Mouse (Mus musculus) hindbrain, embryonic 15.5 days (tissue): Measurements from ENCODE around the gene Rbms1. TPM values are rescaled to one million over a fixed set of nuclear protein-coding genes. Genes with fewer than 3 reads are reported as not detected.

Experiments used
- ATAC-seq: fragments of 200-750 bp; cut with Nextera tagmentation; 2 replicates; pipeline ENCODE4 v1.8.0; 2017; ENCODE audit warnings: low read depth, moderate number of reproducible peaks, moderate TSS enrichment; ENCODE audit not compliant: low FRiP score
- H3K27ac ChIP-seq: fragments of 300-500 bp; sonication (generic); replicated peaks from 2 replicates; pipeline ENCODE4 v1.5.1; 2015; ENCODE audit warnings: mild to moderate bottlenecking, inconsistent platforms
- H3K27me3 ChIP-seq: fragments of 300-500 bp; sonication (generic); 2 replicates; pipeline ENCODE4 v1.6.1; 2015; ENCODE audit warnings: control low read depth, inconsistent platforms
- H3K36me3 ChIP-seq: fragments of 300-500 bp; sonication (generic); 2 replicates; pipeline ENCODE4 v1.6.1; 2015; ENCODE audit warnings: control low read depth, inconsistent platforms
- H3K4me1 ChIP-seq: fragments of 300-500 bp; sonication (generic); replicated peaks from 2 replicates; pipeline ENCODE4 v1.6.1; 2015; ENCODE audit warnings: control low read depth, inconsistent platforms
- H3K4me2 ChIP-seq: fragments of 300-500 bp; sonication (generic); 2 replicates; pipeline ENCODE4 v1.6.1; 2015; ENCODE audit warnings: moderate library complexity, mild to moderate bottlenecking, inconsistent platforms
- H3K4me3 ChIP-seq: fragments of 300-500 bp; sonication (generic); 2 replicates; pipeline ENCODE4 v1.5.1; 2015; ENCODE audit warnings: mild to moderate bottlenecking, inconsistent platforms
- H3K9ac ChIP-seq: fragments of 300-500 bp; sonication (generic); 2 replicates; pipeline ENCODE4 v1.6.1; 2015; ENCODE audit warnings: inconsistent platforms
- H3K9me3 ChIP-seq: fragments of 300-500 bp; sonication (generic); 2 replicates; pipeline ENCODE4 v1.6.1; 2016; ENCODE audit warnings: control low read depth, inconsistent platforms
- WGBS: fragments of 180-500 bp; shearing (Covaris S2); methylation state at CpG from one replicate; pipeline ENCODE4 v1.1.7; 2015; 5-methylcytosine and 5-hydroxymethylcytosine counted together
- polyA plus RNA-seq: library from polyadenylated mRNA; unstranded; fragments of >200 nt; fragmentation: Nextera tagmentation; extraction: Ambion mirVana; gene quantifications from 2 replicates; pipeline ENCODE4 v1.2.1, GENCODE M21; 2015

Gene Rbms1
- polyA plus RNA-seq, 1 experiment from 2014 or later = 77.7 TPM

- no peak for ATAC-seq
- Histone ChIP-seq H3K9ac (no peak overlapping the region), H3K36me3 (no peaks in the 10 kb centered on the region), H3K4me2 (no peak overlapping the region), H3K27me3 (no peaks in the 10 kb centered on the region), H3K4me3 (no peak overlapping the region), H3K4me1 (peaks cover 14% of the 10 kb centered on the region; the same call in 1 of the 2 replicates), H3K9me3 (no peaks in the 10 kb centered on the region), H3K27ac (no peak overlapping the region)
- WGBS = 86% methylated on average over 12 of the region's 12 CpGs
Observed at GRCm38 (mm10) chr2:60812949-60813348, 150.0 kb downstream of the Rbms1 start.

DNA sequence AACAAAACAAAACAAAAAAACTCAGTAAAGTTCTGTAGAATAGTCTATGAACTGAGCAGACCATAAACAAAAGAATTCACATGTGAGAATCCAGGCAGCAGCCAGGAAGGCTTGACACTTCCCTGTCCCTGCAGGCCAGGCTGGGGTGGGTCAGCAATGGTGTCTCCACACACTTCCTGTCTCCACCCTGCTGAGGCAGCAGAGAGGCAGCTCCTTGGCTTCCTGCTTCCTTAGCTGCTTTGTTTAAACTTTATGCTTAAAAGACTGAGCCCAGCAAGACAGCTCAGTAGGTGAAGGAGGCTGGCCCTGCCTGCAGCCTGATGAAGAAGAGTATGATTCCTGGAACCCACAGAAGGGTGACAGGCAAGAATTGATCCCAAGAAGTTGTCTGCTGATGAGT, 152.4 kb downstream of the Rbms1 start:
- H3K4me3 ChIP-seq = no peak overlapping the region
- H3K9ac ChIP-seq = no peak overlapping the region
- no peaks in the 10 kb centered on the region for H3K9me3 ChIP-seq
- no peak overlapping the region for H3K27ac ChIP-seq
- H3K4me2 ChIP-seq = no peak overlapping the region
- peaks cover 18% of the 10 kb centered on the region for H3K4me1 ChIP-seq
- no peaks in the 10 kb centered on the region for H3K27me3 ChIP-seq
- no peaks in the 10 kb centered on the region for H3K36me3 ChIP-seq
- ATAC-seq = no peak

DNA sequence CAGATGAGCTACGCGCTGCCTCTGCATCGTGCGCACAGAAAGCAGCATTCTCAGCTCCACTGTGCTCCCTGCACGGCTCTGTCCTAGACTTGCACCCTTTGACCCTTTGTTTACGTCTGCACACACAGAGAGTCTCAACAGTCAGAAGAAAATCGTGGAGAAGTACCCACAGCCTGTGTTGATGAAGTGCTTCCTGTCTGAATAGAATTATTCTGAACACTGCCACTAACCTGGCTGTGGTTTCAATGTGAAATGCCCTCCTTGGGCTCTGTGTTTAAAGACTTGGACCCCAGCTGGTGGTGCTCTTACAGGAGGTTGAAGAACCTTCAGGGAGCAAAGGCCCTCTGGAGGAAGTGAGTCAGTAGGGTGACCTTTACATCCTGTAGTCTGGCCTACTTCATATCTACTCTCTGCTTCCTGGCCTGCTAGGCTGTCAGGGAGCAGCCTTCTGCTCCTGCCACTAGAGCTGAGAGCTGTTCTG, 153.5 kb downstream of the Rbms1 start:
- WGBS = 41% methylated on average over 7 of the region's 7 CpGs
- Histone ChIP-seq H3K36me3 (no peaks in the 10 kb centered on the region), H3K9me3 (no peaks in the 10 kb centered on the region), H3K4me1 (peaks cover 19% of the 10 kb centered on the region), H3K27ac (0 out of 2 replicates have a peak overlapping the region, but pooled peaks have one; percentile 30), H3K9ac (no peak overlapping the region), H3K4me2 (no peak overlapping the region), H3K27me3 (no peaks in the 10 kb centered on the region), H3K4me3 (no peak overlapping the region)
- no peak for ATAC-seq

- Histone ChIP-seq H3K9me3 (no peaks in the 10 kb centered on the region), H3K27ac (0 out of 2 replicates have a peak overlapping the region, but pooled peaks have one; percentile 30), H3K4me3 (no peak overlapping the region), H3K36me3 (no peaks in the 10 kb centered on the region), H3K9ac (no peak overlapping the region), H3K27me3 (no peaks in the 10 kb centered on the region), H3K4me2 (no peak overlapping the region), H3K4me1 (peaks cover 23% of the 10 kb centered on the region)
- no peak for ATAC-seq
- WGBS = 80% methylated on average over 6 of the region's 6 CpGs
Observed at GRCm38 (mm10) chr2:60808822-60809221, 154.2 kb downstream of the Rbms1 start.

DNA sequence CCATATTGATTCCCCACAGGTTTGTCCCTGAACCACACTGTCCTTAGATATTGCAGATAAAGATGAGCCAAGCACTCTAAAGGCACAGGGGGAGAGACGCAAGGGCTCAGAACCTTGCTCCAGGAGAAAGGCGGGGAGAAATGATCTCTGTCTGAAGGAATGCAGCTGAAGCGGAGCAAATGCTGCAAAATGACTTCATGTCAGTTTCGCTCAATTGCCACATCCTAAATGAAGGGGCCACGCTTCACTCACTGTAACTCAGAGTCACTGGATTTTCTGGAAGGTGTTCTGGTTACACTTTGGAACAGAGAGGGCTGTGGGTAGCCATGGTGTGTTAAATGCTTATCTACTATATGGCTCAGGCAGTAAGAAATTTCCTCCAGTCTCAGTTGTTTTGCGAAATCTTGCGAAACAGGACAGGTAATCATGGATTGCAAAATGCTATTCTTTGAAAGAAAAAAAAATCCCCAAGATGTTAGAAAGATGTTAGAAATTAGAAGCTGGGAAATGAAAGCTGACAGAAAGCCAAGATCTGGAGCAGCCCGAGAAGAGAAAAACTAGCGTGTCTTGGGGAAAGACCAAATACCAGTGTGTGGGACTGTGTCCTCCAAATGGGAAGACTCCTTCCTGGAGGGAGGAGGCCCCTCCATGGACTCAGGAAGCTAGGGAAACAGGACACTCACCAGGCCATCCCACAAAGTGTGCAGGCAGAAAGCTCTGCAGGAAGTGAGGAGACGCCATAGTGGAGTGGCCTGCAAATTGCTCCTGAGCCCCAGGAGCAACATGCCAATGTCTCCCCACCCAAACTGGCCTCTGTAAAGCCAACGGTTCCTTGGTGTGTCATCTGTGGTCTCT, 155.4 kb downstream of the Rbms1 start:
- no peak overlapping the region for H3K4me3 ChIP-seq
- peaks cover 24% of the 10 kb centered on the region for H3K4me1 ChIP-seq
- ATAC-seq = no peak
- WGBS = 74% methylated on average over 11 of the region's 11 CpGs
- no peaks in the 10 kb centered on the region for H3K36me3 ChIP-seq
- H3K9me3 ChIP-seq = no peaks in the 10 kb centered on the region
- H3K27ac ChIP-seq = no peak overlapping the region
- H3K9ac ChIP-seq = no peak overlapping the region
- H3K4me2 ChIP-seq = no peak overlapping the region
- H3K27me3 ChIP-seq = no peaks in the 10 kb centered on the region

DNA sequence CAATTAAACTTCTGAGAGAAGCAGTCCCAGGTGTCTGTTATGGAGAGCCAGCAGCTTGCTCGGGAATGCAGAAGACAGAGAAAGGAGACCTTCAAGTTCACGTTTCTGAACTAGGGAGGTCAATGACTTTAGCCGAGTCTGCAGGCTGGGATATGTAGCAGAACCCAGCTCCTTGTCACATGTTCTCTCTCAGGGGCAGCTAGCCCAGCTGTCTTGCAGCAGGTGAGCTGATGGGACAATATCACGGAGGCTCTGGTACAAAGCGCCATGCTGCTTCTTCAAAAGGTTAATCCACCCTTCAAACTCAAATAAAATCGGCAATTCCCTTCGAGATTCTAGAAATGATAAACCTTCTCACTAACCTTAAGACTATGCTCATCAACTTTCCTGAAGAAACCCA, 158.2 kb downstream of the Rbms1 start:
- no peak for ATAC-seq
- H3K36me3 ChIP-seq = no peaks in the 10 kb centered on the region
- H3K27ac ChIP-seq = no peak overlapping the region
- no peaks in the 10 kb centered on the region for H3K27me3 ChIP-seq
- 67% methylated on average over 7 of the region's 7 CpGs for WGBS
- no peaks in the 10 kb centered on the region for H3K9me3 ChIP-seq
- H3K4me1 ChIP-seq = peaks cover 47% of the 10 kb centered on the region
- H3K4me3 ChIP-seq = no peak overlapping the region
- H3K4me2 ChIP-seq = no peak overlapping the region
- no peak overlapping the region for H3K9ac ChIP-seq

DNA sequence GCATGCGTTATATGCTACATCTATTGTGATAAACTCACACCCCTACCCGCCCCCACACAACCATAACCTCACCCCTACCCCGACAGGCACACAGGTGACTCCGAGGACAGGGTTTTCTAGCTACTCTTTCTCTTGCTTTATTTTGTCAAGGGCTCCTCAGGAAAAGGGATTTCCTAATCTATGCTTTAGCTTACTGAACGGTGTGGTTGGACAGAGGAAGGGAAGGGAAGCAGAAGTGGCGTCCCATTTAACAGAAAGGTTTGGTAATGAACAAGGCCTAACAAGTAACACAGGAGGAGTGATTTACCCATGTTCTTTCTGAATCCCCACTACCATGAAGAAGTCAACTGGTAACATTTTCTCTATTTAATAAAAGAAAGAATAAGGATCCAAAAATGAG, 159.6 kb downstream of the Rbms1 start:
- Histone ChIP-seq H3K4me1 (peaks cover 45% of the 10 kb centered on the region), H3K4me3 (no peak overlapping the region), H3K27ac (no peak overlapping the region), H3K36me3 (no peaks in the 10 kb centered on the region), H3K4me2 (no peak overlapping the region), H3K9me3 (no peaks in the 10 kb centered on the region), H3K9ac (no peak overlapping the region), H3K27me3 (no peaks in the 10 kb centered on the region)
- 88% methylated on average over 6 of the region's 6 CpGs for WGBS
- no peak for ATAC-seq

GRCm38 (mm10) chr2:60802828-60803227, 160.2 kb downstream of the Rbms1 start:
- Histone ChIP-seq H3K4me2 (no peak overlapping the region), H3K27me3 (no peaks in the 10 kb centered on the region), H3K4me3 (no peak overlapping the region), H3K36me3 (no peaks in the 10 kb centered on the region), H3K27ac (no peak overlapping the region), H3K4me1 (peaks cover 45% of the 10 kb centered on the region), H3K9ac (no peak overlapping the region), H3K9me3 (no peaks in the 10 kb centered on the region)
- ATAC-seq = no peak
- 66% methylated on average over 8 of the region's 8 CpGs for WGBS

DNA sequence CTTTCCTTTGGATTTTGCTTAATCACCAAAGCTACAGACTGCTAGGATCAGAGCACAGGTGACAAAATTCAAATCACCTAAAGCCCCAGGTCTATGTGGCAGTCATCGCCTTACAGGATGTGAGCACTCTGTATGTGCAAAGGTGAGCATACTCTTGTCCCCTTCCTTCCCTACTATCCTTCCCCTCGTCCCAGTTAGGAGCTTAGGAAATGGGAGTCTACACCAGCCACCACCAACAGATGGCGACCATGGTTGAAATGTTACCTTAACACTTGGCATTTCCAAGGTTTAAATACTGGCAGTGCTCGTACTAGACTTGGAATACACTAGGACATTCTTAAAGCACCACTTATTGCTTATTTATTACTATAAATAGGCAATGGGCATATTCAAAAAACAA, 160.8 kb downstream of the Rbms1 start:
- ATAC-seq = 0 out of 2 replicates have a peak, but pooled peaks have one; percentile 52
- Histone ChIP-seq H3K4me3 (no peak overlapping the region), H3K4me1 (peaks cover 46% of the 10 kb centered on the region), H3K27ac (no peak overlapping the region), H3K4me2 (no peak overlapping the region), H3K36me3 (no peaks in the 10 kb centered on the region), H3K9ac (no peak overlapping the region), H3K9me3 (no peaks in the 10 kb centered on the region), H3K27me3 (no peaks in the 10 kb centered on the region)
- 28% methylated on average over 4 of the region's 4 CpGs for WGBS

GRCm38 (mm10) chr2:60801571-60802155, 161.3 kb downstream of the Rbms1 start:
- H3K36me3 ChIP-seq = no peaks in the 10 kb centered on the region
- 0 out of 2 replicates have a peak, but pooled peaks have one; percentile 32 for ATAC-seq
- no peak overlapping the region for H3K27ac ChIP-seq
- H3K9ac ChIP-seq = no peak overlapping the region
- H3K9me3 ChIP-seq = no peaks in the 10 kb centered on the region
- H3K4me1 ChIP-seq = peaks cover 49% of the 10 kb centered on the region
- H3K4me2 ChIP-seq = peak overlapping the region; percentile 31; the same call in 1 of the 2 replicates
- no peak overlapping the region for H3K4me3 ChIP-seq
- WGBS = 48% methylated on average over 12 of the region's 12 CpGs
- H3K27me3 ChIP-seq = no peaks in the 10 kb centered on the region

DNA sequence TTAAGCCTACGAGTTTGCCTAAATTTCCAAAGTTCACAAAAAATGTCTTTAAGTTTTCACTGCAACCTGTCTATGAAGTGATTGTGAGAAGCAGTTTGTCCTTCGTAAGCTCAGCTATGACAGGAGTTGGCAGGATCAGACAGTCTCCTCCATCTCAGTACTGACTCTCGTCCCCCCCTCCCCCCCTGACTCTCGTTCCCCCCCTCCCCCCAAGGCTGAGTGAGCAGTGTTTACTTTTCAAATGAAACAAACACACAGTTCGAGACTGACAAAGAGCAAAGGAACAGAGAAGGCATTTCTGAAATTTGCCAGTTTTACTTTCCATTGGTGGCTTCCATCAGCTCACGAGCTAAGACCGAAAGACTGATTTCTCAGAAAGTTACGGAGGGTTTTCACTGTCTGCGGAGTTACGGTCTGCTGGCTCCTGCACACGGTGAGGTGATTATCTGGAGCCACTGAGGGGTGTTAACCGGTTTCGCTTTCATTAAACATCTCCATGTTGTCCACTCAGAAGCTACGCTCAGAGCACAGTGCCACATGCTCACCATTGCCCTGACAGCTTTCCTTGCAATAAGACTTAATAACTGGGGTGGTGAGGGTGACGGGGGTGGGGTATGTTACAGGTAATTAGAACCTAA, 162.0 kb downstream of the Rbms1 start:
- WGBS = 34% methylated on average over 15 of the region's 15 CpGs
- H3K36me3 ChIP-seq = no peaks in the 10 kb centered on the region
- no peak overlapping the region for H3K9ac ChIP-seq
- H3K27me3 ChIP-seq = no peaks in the 10 kb centered on the region
- no peak for ATAC-seq
- H3K4me2 ChIP-seq = peak overlapping the region; percentile 31
- no peak overlapping the region for H3K27ac ChIP-seq
- H3K4me1 ChIP-seq = peaks cover 55% of the 10 kb centered on the region
- no peak overlapping the region for H3K4me3 ChIP-seq
- H3K9me3 ChIP-seq = no peaks in the 10 kb centered on the region

- H3K27ac ChIP-seq = no peak overlapping the region
- WGBS = 85% methylated on average over 7 of the region's 7 CpGs
- no peaks in the 10 kb centered on the region for H3K9me3 ChIP-seq
- no peak overlapping the region for H3K4me3 ChIP-seq
- no peak overlapping the region for H3K9ac ChIP-seq
- H3K36me3 ChIP-seq = no peaks in the 10 kb centered on the region
- peaks cover 60% of the 10 kb centered on the region for H3K4me1 ChIP-seq
- no peak overlapping the region for H3K4me2 ChIP-seq
- no peak for ATAC-seq
- H3K27me3 ChIP-seq = no peaks in the 10 kb centered on the region
Observed at GRCm38 (mm10) chr2:60799816-60800215, 163.2 kb downstream of the Rbms1 start.
